Mouse (Mus musculus) liver, embryonic 14.5 days (tissue): ENCODE data around the gene Cbl. TPM values are rescaled to one million over a fixed set of nuclear protein-coding genes. Genes with fewer than 3 reads are reported as not detected.
"Not testable (repeated sequence)": the region's sequence is repeated elsewhere in the genome, so short reads cannot be mapped to it uniquely, and the experiment has no call there.

Experiments
- ATAC-seq: fragments of 200-750 bp; cut with Nextera tagmentation; 2 replicates; pipeline ENCODE4 v1.8.0; 2017; ENCODE audit warnings: moderate number of reproducible peaks, mild to moderate bottlenecking, moderate library complexity; ENCODE audit not compliant: insufficient read depth
- DNase-seq, 3 experiments: peaks; one replicate each; pipeline ENCODE4 v3.0.0-alpha.2; 2012 to 2013; ENCODE audit warnings: low read depth in 3 of 3, low spot score in 3 of 3
- H3K27ac ChIP-seq: fragments of 300-500 bp; sonication (generic); 2 replicates; pipeline ENCODE4 v1.5.1; 2014; ENCODE audit warnings: moderate library complexity, mild to moderate bottlenecking, control low read depth, inconsistent platforms
- H3K27me3 ChIP-seq: fragments of 300-500 bp; sonication (generic); 2 replicates; pipeline ENCODE4 v1.6.1; 2014; ENCODE audit warnings: mild to moderate bottlenecking, low read length, moderate library complexity; ENCODE audit not compliant: control insufficient read depth, insufficient read depth
- H3K36me3 ChIP-seq: fragments of 300-500 bp; sonication (generic); replicated peaks from 2 replicates; pipeline ENCODE4 v1.6.1; 2014; ENCODE audit warnings: low read depth; ENCODE audit not compliant: control insufficient read depth, insufficient read depth
- H3K4me1 ChIP-seq, 2 experiments: fragments of 200-500 bp in 1 of 2; fragments of 300-500 bp in 1 of 2; sonication (generic) in 1 of 2; replicated peaks; 2 replicates each; pipeline ENCODE4 v1.6.1; 2012 to 2014; ENCODE audit warnings: antibody characterized with exemption in 1 of 2, inconsistent platforms in 1 of 2, low read length in 1 of 2; ENCODE audit not compliant: control insufficient read depth in 2 of 2, insufficient read depth in 2 of 2
- H3K4me2 ChIP-seq: fragments of 300-500 bp; sonication (generic); 2 replicates; pipeline ENCODE4 v1.6.1; 2014; ENCODE audit warnings: low read depth, mild to moderate bottlenecking, control low read depth, moderate library complexity
- H3K4me3 ChIP-seq, 2 experiments: fragments of 200-500 bp in 1 of 2; fragments of 300-500 bp in 1 of 2; sonication (generic) in 1 of 2; 2 replicates each; pipeline ENCODE4 v1.5.1; 2012 to 2014; ENCODE audit warnings: low read depth in 2 of 2, low read length in 2 of 2, mild to moderate bottlenecking in 2 of 2, control low read depth in 1 of 2, inconsistent platforms in 1 of 2, moderate library complexity in 1 of 2; ENCODE audit not compliant: insufficient read depth in 1 of 2
- H3K9ac ChIP-seq: fragments of 300-500 bp; sonication (generic); replicated peaks from 2 replicates; pipeline ENCODE4 v1.6.1; 2014; ENCODE audit warnings: mild to moderate bottlenecking, control low read depth, moderate library complexity
- H3K9me3 ChIP-seq: fragments of 300-500 bp; sonication (generic); 2 replicates; pipeline ENCODE4 v1.6.1; 2016; ENCODE audit warnings: low read length, mixed read lengths; ENCODE audit not compliant: control insufficient read depth
- CTCF ChIP-seq: IDR thresholded peaks from 2 replicates; pipeline ENCODE4 v1.5.1; 2016; ENCODE audit warnings: antibody characterized with exemption, low read depth, control low read depth
- EP300 ChIP-seq: IDR thresholded peaks from 2 replicates; pipeline ENCODE4 v1.6.1; 2016; ENCODE audit warnings: antibody characterized with exemption, low read depth
- WGBS: fragments of 180-500 bp; shearing (Covaris S2); extraction: QIAGEN DNeasy Blood & Tissue Kit; methylation state at CpG from one replicate; pipeline ENCODE4 v1.1.7; 2014; ENCODE audit not compliant: insufficient replicate concordance; 5-methylcytosine and 5-hydroxymethylcytosine counted together
- polyA plus RNA-seq, 2 experiments: library from polyadenylated mRNA; depleted of rRNA in 1 of 2; stranded (reverse) in 1 of 2; unstranded in 1 of 2; fragments of >200 nt; fragmentation: Nextera tagmentation in 1 of 2; extraction: Ambion mirVana in 1 of 2; gene quantifications; 2 replicates each; pipeline versions ENCODE4 v1.2.1 to v1.2.3; 2012 to 2014

Cbl gene
- polyA plus RNA-seq, 2 experiments: 3.7 to 3.9 TPM

- Histone ChIP-seq H3K4me1 (peaks cover 7 to 15% of the 10 kb centered on the region in 2 experiments; a peak in 3 of 4 replicates), H3K9me3 (no peaks in the 10 kb centered on the region), H3K27ac (peak within 1 kb of the TSS; percentile 72), H3K4me3 (peak within 1 kb of the TSS; percentile 84 to 91), H3K36me3 (peaks cover 6% of the 10 kb centered on the region; the same call in 1 of the 2 replicates), H3K9ac (peak within 1 kb of the TSS; percentile 93), H3K27me3 (no peaks in the 10 kb centered on the region), H3K4me2 (peak within 1 kb of the TSS; percentile 63)
- ATAC-seq (peak; percentile 95), DNase-seq (peak; percentile 98)
- under 1% methylated on average over 51 of the region's 51 CpGs for WGBS
- no peak for TF ChIP-seq CTCF
- no peak; the same call in 1 of the 2 replicates for TF ChIP-seq EP300
Measured at GRCm38 (mm10) chr9:44113105-44113789, 120.6 kb downstream of the Cbl start, which contains the start of the genes Gm49380 and Rnf26. TSS of gene Gm49380 (minus strand) at chr9:44113500. TSS of gene Rnf26 (minus strand) at chr9:44113517.

GRCm38 (mm10) chr9:44111909-44112308, 121.9 kb downstream of the Cbl start:
- peak overlapping the region; percentile 63 for H3K4me2 ChIP-seq
- 73% methylated on average over 10 of the region's 12 CpGs for WGBS
- H3K27ac ChIP-seq, H3K9ac ChIP-seq, DNase-seq, ATAC-seq, H3K27me3 ChIP-seq, H3K9me3 ChIP-seq: not testable (repeated sequence)
- H3K4me1 ChIP-seq: peaks cover 7 to 15% of the 10 kb centered on the region in 2 experiments
- peaks cover 12% of the 10 kb centered on the region for H3K36me3 ChIP-seq
- H3K4me3 ChIP-seq: peak overlapping the region in 1 of 2 experiments; percentile 91; a peak in 1 of 4 replicates

GRCm38 (mm10) chr9:44109360-44110095, 124.3 kb downstream of the Cbl start:
- peaks cover 6 to 15% of the 10 kb centered on the region in 2 experiments for H3K4me1 ChIP-seq
- no peaks in the 10 kb centered on the region for H3K27me3 ChIP-seq
- peak; percentile 59 to 64 (median 61) for DNase-seq
- 32% methylated on average over 9 of the region's 9 CpGs for WGBS
- H3K9ac ChIP-seq: no peak overlapping the region
- no peak for ATAC-seq
- no peak overlapping the region for H3K4me3 ChIP-seq
- H3K27ac ChIP-seq: no peak overlapping the region
- peak overlapping the region; percentile 37 for H3K4me2 ChIP-seq
- no peaks in the 10 kb centered on the region for H3K9me3 ChIP-seq
- peaks cover 14% of the 10 kb centered on the region for H3K36me3 ChIP-seq
- peak; percentile 89 for TF ChIP-seq CTCF
- no peak for TF ChIP-seq EP300

GRCm38 (mm10) chr9:44108269-44109055, 125.4 kb downstream of the Cbl start:
- WGBS: 86% methylated on average over 31 of the region's 31 CpGs
- Histone ChIP-seq H3K4me1 (peaks cover 0 to 13% of the 10 kb centered on the region in 2 experiments), H3K9ac (no peak overlapping the region), H3K27me3 (no peaks in the 10 kb centered on the region), H3K9me3 (no peaks in the 10 kb centered on the region), H3K36me3 (peaks cover 14% of the 10 kb centered on the region), H3K27ac (no peak overlapping the region), H3K4me3 (no peak overlapping the region), H3K4me2 (peak overlapping the region; percentile 31)
- TF ChIP-seq CTCF (no peak), EP300 (no peak)
- DNase-seq (no peak), ATAC-seq (no peak)
